Mouse (Mus musculus): ENCODE results near the gene Mthfd2l. TPM values are rescaled to one million over a fixed set of nuclear protein-coding genes. Genes with fewer than 3 reads are reported as not detected.

Mthfd2l gene
- total and polyA plus RNA-seq, 2 experiments from 2014 or later = 58.8 to 84.7 TPM

DNA sequence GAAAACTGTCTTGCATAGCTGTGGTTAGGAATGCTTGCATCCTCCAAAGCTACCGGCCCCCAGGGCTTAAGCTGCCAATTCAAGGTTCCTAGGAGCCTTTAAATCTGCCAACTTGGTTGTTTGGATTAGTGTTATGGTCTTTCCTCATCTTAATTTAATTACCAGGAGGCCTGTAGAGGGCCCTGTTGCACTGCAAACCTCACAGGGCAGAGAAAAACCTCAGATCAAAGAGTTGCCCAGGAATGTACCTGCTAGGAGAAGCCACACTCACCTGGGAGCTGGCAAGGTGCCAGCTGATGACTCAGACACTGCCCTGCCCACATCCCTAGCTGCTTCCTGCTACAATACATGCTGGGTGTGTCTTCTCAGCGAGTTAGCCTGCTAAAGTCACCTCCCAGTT lies 107.6 kb downstream of the Mthfd2l start:
- Histone ChIP-seq H3K27ac (no peak overlapping the region), H3K27me3 (ENCODE audit: insufficient read depth, low read length) (no peaks in the 10 kb centered on the region), H3K4me3 (ENCODE audit: low read length) (no peak overlapping the region), H3K4me1 (ENCODE audit: insufficient read depth, low read length) (no peaks in the 10 kb centered on the region), H3K4me2 (ENCODE audit: low read depth, low read length) (no peak overlapping the region), H3K9me3 (ENCODE audit: low read length) (no peaks in the 10 kb centered on the region), H3K9ac (replicated peaks; ENCODE audit: low read length) (no peak overlapping the region), H3K36me3 (ENCODE audit: insufficient read depth, low read length) (no peaks in the 10 kb centered on the region)
- 16% methylated on average over 2 of the region's 2 CpGs for WGBS
- peak; percentile 35 for DNase-seq (ENCODE audit: low spot score)
- no peak for TF ChIP-seq CTCF (IDR thresholded peaks at IDR 0.05; ENCODE audit: low read depth)
- 0 out of 2 replicates have a peak, but pooled peaks have one; percentile 29 for ATAC-seq

DNA sequence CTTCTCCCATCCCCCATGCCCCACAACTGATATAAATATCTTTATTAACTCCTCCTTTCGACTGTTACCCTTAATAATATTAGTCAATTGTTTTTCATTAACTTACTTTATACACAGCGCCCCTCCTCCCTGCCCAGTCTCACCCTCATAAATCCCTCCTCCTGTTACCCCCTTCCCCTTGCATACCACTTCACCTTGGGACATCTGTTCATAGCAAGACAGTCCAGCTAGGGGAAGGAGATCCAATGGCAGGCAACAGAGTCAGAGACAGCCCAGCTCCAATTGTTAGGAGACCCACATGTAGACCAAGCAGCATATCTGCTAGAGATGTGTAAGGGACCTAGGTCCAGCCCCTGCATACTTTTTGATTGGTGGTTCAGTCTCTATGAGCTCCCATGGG lies 108.0 kb downstream of the Mthfd2l start:
- Histone ChIP-seq H3K27me3 (ENCODE audit: insufficient read depth, low read length) (no peaks in the 10 kb centered on the region), H3K9ac (replicated peaks; ENCODE audit: low read length) (no peak overlapping the region), H3K4me2 (ENCODE audit: low read depth, low read length) (no peak overlapping the region), H3K4me1 (ENCODE audit: insufficient read depth, low read length) (no peaks in the 10 kb centered on the region), H3K36me3 (ENCODE audit: insufficient read depth, low read length) (no peaks in the 10 kb centered on the region), H3K4me3 (ENCODE audit: low read length) (no peak overlapping the region), H3K27ac (no peak overlapping the region), H3K9me3 (ENCODE audit: low read length) (no peaks in the 10 kb centered on the region)
- ATAC-seq (no peak), DNase-seq (ENCODE audit: low spot score) (no peak)
- 86% methylated on average over 2 of the region's 2 CpGs for WGBS
- TF ChIP-seq CTCF (IDR thresholded peaks at IDR 0.05; ENCODE audit: low read depth) = no peak

DNA sequence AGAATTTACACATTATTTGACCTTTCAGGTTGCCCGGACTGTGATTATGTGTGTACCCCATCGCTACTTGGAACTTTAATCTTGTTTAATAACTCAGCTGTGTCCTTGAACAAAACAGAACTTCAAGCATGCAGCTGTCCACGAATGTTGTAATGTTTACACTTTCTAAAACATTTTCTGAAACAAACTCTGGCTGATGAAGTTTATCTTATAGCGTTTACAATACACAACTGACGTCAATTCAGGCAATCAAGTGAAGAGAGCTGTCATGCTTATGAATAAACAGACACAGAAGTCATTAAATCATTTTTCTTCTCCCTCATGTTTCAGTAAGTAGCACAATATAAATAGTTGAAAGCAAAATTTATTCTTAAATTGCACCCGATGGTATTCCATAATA lies 117.1 kb downstream of the Mthfd2l start:
- Histone ChIP-seq H3K4me3 (ENCODE audit: low read length) (no peak overlapping the region), H3K36me3 (ENCODE audit: insufficient read depth, low read length) (no peaks in the 10 kb centered on the region), H3K4me2 (ENCODE audit: low read depth, low read length) (no peak overlapping the region), H3K27ac (no peak overlapping the region), H3K4me1 (ENCODE audit: insufficient read depth, low read length) (no peaks in the 10 kb centered on the region), H3K9me3 (ENCODE audit: low read length) (no peaks in the 10 kb centered on the region), H3K27me3 (ENCODE audit: insufficient read depth, low read length) (no peaks in the 10 kb centered on the region), H3K9ac (replicated peaks; ENCODE audit: low read length) (no peak overlapping the region)
- TF ChIP-seq CTCF (IDR thresholded peaks at IDR 0.05; ENCODE audit: low read depth) = no peak
- DNase-seq (ENCODE audit: low spot score) = no peak
- WGBS = 82% methylated on average over 6 of the region's 6 CpGs
- no peak for ATAC-seq

DNA sequence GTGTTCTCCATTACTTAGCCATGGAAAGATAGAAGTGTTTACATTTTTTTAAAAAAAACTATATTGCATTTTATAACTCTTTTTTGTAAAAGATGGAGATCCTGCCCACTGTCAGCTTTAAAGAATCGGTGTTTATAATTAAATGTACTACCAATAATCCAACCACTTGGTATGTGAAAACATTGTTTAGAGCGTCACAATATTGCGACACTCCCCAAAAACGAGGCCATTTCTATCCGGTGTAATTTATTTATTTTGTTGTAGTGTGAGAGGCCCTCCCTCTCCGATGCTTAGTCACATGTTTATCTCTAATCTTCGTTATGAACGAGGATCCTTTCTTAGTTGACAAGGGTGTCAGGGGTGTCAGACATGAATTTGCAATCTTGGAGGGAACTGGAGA lies 117.5 kb downstream of the Mthfd2l start:
- no peak for TF ChIP-seq CTCF (IDR thresholded peaks at IDR 0.05; ENCODE audit: low read depth)
- Histone ChIP-seq H3K4me3 (ENCODE audit: low read length) (no peak overlapping the region), H3K9ac (replicated peaks; ENCODE audit: low read length) (no peak overlapping the region), H3K4me1 (ENCODE audit: insufficient read depth, low read length) (no peaks in the 10 kb centered on the region), H3K9me3 (ENCODE audit: low read length) (no peaks in the 10 kb centered on the region), H3K36me3 (ENCODE audit: insufficient read depth, low read length) (no peaks in the 10 kb centered on the region), H3K4me2 (ENCODE audit: low read depth, low read length) (no peak overlapping the region), H3K27me3 (ENCODE audit: insufficient read depth, low read length) (no peaks in the 10 kb centered on the region), H3K27ac (no peak overlapping the region)
- 91% methylated on average over 8 of the region's 8 CpGs for WGBS
- ATAC-seq (no peak), DNase-seq (ENCODE audit: low spot score) (no peak)

Other genes with a start within 250 kb of the Mthfd2l start
- not detected in 2 replicates for gene Cxcl5, start 171.8 kb upstream of the Mthfd2l start, total RNA-seq (2014; rRNA removed)
- 0.28 and 0.55 TPM in 2 replicates for gene Cxcl5, start 171.8 kb upstream of the Mthfd2l start, polyA plus RNA-seq (2015; fragmentation: Nextera tagmentation; extraction: Ambion mirVana)
- 0.37 and 1.5 TPM in 2 replicates for gene Ppbp, start 162.6 kb upstream of the Mthfd2l start, total RNA-seq (2014; rRNA removed)
- 0.49 and 0.61 TPM in 2 replicates for gene Ppbp, start 162.6 kb upstream of the Mthfd2l start, polyA plus RNA-seq (2015; fragmentation: Nextera tagmentation; extraction: Ambion mirVana)
- 20.3 and 32.5 TPM in 2 replicates for gene Pf4, start 158.7 kb upstream of the Mthfd2l start, total RNA-seq (2014; rRNA removed)
- gene Pf4, start 158.7 kb upstream of the Mthfd2l start, polyA plus RNA-seq (2015; fragmentation: Nextera tagmentation; extraction: Ambion mirVana) = 59.5 and 75.7 TPM in 2 replicates
- not detected in 2 replicates for gene Cxcl3, start 145.0 kb upstream of the Mthfd2l start, total RNA-seq (2014; rRNA removed)
- 0.24 and 0.29 TPM in 2 replicates for gene Cxcl3, start 145.0 kb upstream of the Mthfd2l start, polyA plus RNA-seq (2015; fragmentation: Nextera tagmentation; extraction: Ambion mirVana)
- gene Cxcl15, start 136.6 kb upstream of the Mthfd2l start, total RNA-seq (2014; rRNA removed) = not detected in 2 replicates
- not detected in 2 replicates for gene Cxcl15, start 136.6 kb upstream of the Mthfd2l start, polyA plus RNA-seq (2015; fragmentation: Nextera tagmentation; extraction: Ambion mirVana)
- gene Cxcl1, start 39.9 kb upstream of the Mthfd2l start, total RNA-seq (2014; rRNA removed) = 0.22 TPM in 1 of 2 replicates, not detected in the other
- gene Cxcl1, start 39.9 kb upstream of the Mthfd2l start, polyA plus RNA-seq (2015; fragmentation: Nextera tagmentation; extraction: Ambion mirVana) = 0.50 and 0.56 TPM in 2 replicates
- gene Cxcl2, start 27.2 kb upstream of the Mthfd2l start, total RNA-seq (2014; rRNA removed) = not detected in 2 replicates
- 0.14 TPM in 1 of 2 replicates, not detected in the other for gene Cxcl2, start 27.2 kb upstream of the Mthfd2l start, polyA plus RNA-seq (2015; fragmentation: Nextera tagmentation; extraction: Ambion mirVana)
- 0.18 and 0.37 TPM in 2 replicates for gene Epgn, start 96.3 kb downstream of the Mthfd2l start, total RNA-seq (2014; rRNA removed)
- not detected in 2 replicates for gene Epgn, start 96.3 kb downstream of the Mthfd2l start, polyA plus RNA-seq (2015; fragmentation: Nextera tagmentation; extraction: Ambion mirVana)
- gene Ereg, start 143.5 kb downstream of the Mthfd2l start, total RNA-seq (2014; rRNA removed) = not detected in 2 replicates
- not detected in 2 replicates for gene Ereg, start 143.5 kb downstream of the Mthfd2l start, polyA plus RNA-seq (2015; fragmentation: Nextera tagmentation; extraction: Ambion mirVana)
- 1.6 TPM in 1 of 2 replicates, not detected in the other for gene Areg, start 208.5 kb downstream of the Mthfd2l start, total RNA-seq (2014; rRNA removed)
- gene Areg, start 208.5 kb downstream of the Mthfd2l start, polyA plus RNA-seq (2015; fragmentation: Nextera tagmentation; extraction: Ambion mirVana) = 0.77 and 0.94 TPM in 2 replicates

All from hindbrain, postnatal 0 days (tissue).